Mouse (Mus musculus): ENCODE results near the gene Disp3. TPM values are rescaled to one million over a fixed set of nuclear protein-coding genes. Genes with fewer than 3 reads are reported as not detected.

The Disp3 gene
- total RNA-seq, 2 experiments from 2014 or later = 32.2 to 34.3 TPM

- TF ChIP-seq CTCF (IDR thresholded peaks at IDR 0.05) = no peak
- H3K4me3 ChIP-seq = peak overlapping the region; percentile 56
- H3K27ac ChIP-seq = peak overlapping the region; percentile 82
- DNase-seq (ENCODE audit: extremely low spot score in 1 of 2, low spot score in 2 of 2) = no peak
- intact Hi-C loops (cut with DNase I) = loop anchor here (2.0 to 5.0 kb wide), 2 partner anchors 98 to 145 kb away; no protein-coding TSS in a partner anchor
These were observed 724 bp downstream of the Disp3 start for GRCm38 (mm10) chr4:148287041-148287440.

- no peak for TF ChIP-seq CTCF (IDR thresholded peaks at IDR 0.05)
- peak overlapping the region; percentile 56 for H3K4me3 ChIP-seq
- peak in 1 of 2 experiments; percentile 36 for DNase-seq (ENCODE audit: extremely low spot score in 1 of 2, low spot score in 2 of 2)
- peak overlapping the region; percentile 82 for H3K27ac ChIP-seq
- intact Hi-C loops (cut with DNase I) = loop anchor here (2.0 to 5.0 kb wide), 2 partner anchors 98 to 146 kb away; no protein-coding TSS in a partner anchor
These were observed 1.3 kb downstream of the Disp3 start for GRCm38 (mm10) chr4:148286226-148287031.

GRCm38 (mm10) chr4:148284219-148284618, 3.5 kb downstream of the Disp3 start:
- no peak for TF ChIP-seq CTCF (IDR thresholded peaks at IDR 0.05)
- Histone ChIP-seq H3K27ac (no peak overlapping the region), H3K4me3 (peak overlapping the region; percentile 4)
- intact Hi-C loops (cut with DNase I) = loop anchor here (2.0 kb wide), 1 partner anchor 69 kb away; no protein-coding TSS in a partner anchor
- no peak for DNase-seq (ENCODE audit: extremely low spot score in 1 of 2, low spot score in 2 of 2)

GRCm38 (mm10) chr4:148276816-148277491, 10.8 kb downstream of the Disp3 start:
- Histone ChIP-seq H3K4me3 (no peak overlapping the region), H3K27ac (no peak overlapping the region)
- no peak for DNase-seq (ENCODE audit: extremely low spot score in 1 of 2, low spot score in 2 of 2)
- no peak for TF ChIP-seq CTCF (IDR thresholded peaks at IDR 0.05)
- intact Hi-C loops (cut with DNase I) = no loop called here

- intact Hi-C loops (cut with DNase I) = no loop called here
- no peak for DNase-seq (ENCODE audit: extremely low spot score in 1 of 2, low spot score in 2 of 2)
- Histone ChIP-seq H3K27ac (no peak overlapping the region), H3K4me3 (no peak overlapping the region)
- no peak for TF ChIP-seq CTCF (IDR thresholded peaks at IDR 0.05)
These were observed 13.1 kb downstream of the Disp3 start for GRCm38 (mm10) chr4:148274671-148275070.

GRCm38 (mm10) chr4:148273229-148273628, 14.5 kb downstream of the Disp3 start:
- Histone ChIP-seq H3K4me3 (no peak overlapping the region), H3K27ac (no peak overlapping the region)
- no peak for DNase-seq (ENCODE audit: extremely low spot score in 1 of 2, low spot score in 2 of 2)
- intact Hi-C loops (cut with DNase I) = no loop called here
- no peak for TF ChIP-seq CTCF (IDR thresholded peaks at IDR 0.05)

- intact Hi-C loops (cut with DNase I) = no loop called here
- TF ChIP-seq CTCF (IDR thresholded peaks at IDR 0.05) = no peak
These were observed 16.1 kb downstream of the Disp3 start for GRCm38 (mm10) chr4:148271656-148272055.

GRCm38 (mm10) chr4:148266973-148267507, 20.7 kb downstream of the Disp3 start:
- H3K4me3 ChIP-seq = no peak overlapping the region
- TF ChIP-seq CTCF (IDR thresholded peaks at IDR 0.05) = no peak; the same call in none of the 2 replicates
- intact Hi-C loops (cut with DNase I) = no loop called here
- no peak for DNase-seq (ENCODE audit: extremely low spot score in 1 of 2, low spot score in 2 of 2)
- H3K27ac ChIP-seq = no peak overlapping the region

More at GRCm38 (mm10) chr4:148271656-148272055, 16.1 kb downstream of the Disp3 start:
- DNase-seq (ENCODE audit: extremely low spot score in 1 of 2, low spot score in 2 of 2) = no peak
- H3K4me3 ChIP-seq = no peak overlapping the region
- no peak overlapping the region for H3K27ac ChIP-seq

GRCm38 (mm10) chr4:148259941-148260340, 27.8 kb downstream of the Disp3 start:
- DNase-seq (ENCODE audit: extremely low spot score in 1 of 2, low spot score in 2 of 2) = no peak
- no peak overlapping the region for H3K4me3 ChIP-seq
- intact Hi-C loops (cut with DNase I) = no loop called here
- no peak overlapping the region for H3K27ac ChIP-seq
- no peak for TF ChIP-seq CTCF (IDR thresholded peaks at IDR 0.05)

- peak in 1 of 2 experiments; percentile 36 for DNase-seq (ENCODE audit: extremely low spot score in 1 of 2, low spot score in 2 of 2)
- Histone ChIP-seq H3K4me3 (no peak overlapping the region), H3K27ac (no peak overlapping the region)
- intact Hi-C loops (cut with DNase I) = loop anchor here (5.0 kb wide), 1 partner anchor 77 kb away; no protein-coding TSS in a partner anchor
- peak; percentile 47 for TF ChIP-seq CTCF (IDR thresholded peaks at IDR 0.05)
These were observed 38.4 kb downstream of the Disp3 start for GRCm38 (mm10) chr4:148249341-148249740.

- Histone ChIP-seq H3K4me3 (no peak overlapping the region), H3K27ac (no peak overlapping the region)
- no peak for DNase-seq (ENCODE audit: extremely low spot score in 1 of 2, low spot score in 2 of 2)
- TF ChIP-seq CTCF (IDR thresholded peaks at IDR 0.05) = no peak
- intact Hi-C loops (cut with DNase I) = no loop called here
These were observed 47.4 kb downstream of the Disp3 start for GRCm38 (mm10) chr4:148240387-148240786.
